Mouse (Mus musculus): ENCODE data around the gene Pin1rt1. TPM values are rescaled to one million over a fixed set of nuclear protein-coding genes. Genes with fewer than 3 reads are reported as not detected.

Gene Pin1rt1
- total RNA-seq, 1 experiment from 2014 or later, result not detected

- ATAC-seq (replicated peaks; ENCODE audit: insufficient number of reproducible peaks, low FRiP score, low TSS enrichment, poor library complexity, severe bottlenecking), result no peak
Observed at GRCm38 (mm10) chr2:104717827-104718226, 1.6 kb upstream of the Pin1rt1 start.

- ATAC-seq (replicated peaks; ENCODE audit: insufficient number of reproducible peaks, low FRiP score, low TSS enrichment, poor library complexity, severe bottlenecking), result no peak
Observed at GRCm38 (mm10) chr2:104717231-104717735, 1.1 kb upstream of the Pin1rt1 start.

DNA sequence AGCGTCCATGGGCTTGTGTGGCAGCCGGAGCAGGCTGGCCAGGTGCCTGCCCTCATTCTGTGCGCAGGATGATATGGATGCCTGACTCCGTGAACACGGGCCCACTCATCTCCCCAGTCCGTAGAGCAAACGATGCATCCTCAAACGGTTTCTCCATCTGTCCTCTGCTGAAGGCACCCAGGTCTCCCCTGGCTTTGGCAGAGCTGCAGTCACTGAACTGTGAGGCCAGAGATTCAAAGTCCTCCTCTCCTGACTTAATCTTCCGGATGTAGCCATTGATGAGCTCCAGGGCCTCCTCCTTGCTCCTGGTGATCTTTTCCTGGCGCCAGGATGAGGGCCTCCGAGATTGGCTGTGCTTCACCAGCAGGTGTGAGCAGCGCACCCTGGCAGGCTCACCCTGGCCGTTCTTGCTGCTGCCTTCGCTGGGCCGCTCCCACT lies 1.9 kb downstream of the Pin1rt1 start:
- ATAC-seq (replicated peaks; ENCODE audit: insufficient number of reproducible peaks, low FRiP score, low TSS enrichment, poor library complexity, severe bottlenecking), result no peak

DNA sequence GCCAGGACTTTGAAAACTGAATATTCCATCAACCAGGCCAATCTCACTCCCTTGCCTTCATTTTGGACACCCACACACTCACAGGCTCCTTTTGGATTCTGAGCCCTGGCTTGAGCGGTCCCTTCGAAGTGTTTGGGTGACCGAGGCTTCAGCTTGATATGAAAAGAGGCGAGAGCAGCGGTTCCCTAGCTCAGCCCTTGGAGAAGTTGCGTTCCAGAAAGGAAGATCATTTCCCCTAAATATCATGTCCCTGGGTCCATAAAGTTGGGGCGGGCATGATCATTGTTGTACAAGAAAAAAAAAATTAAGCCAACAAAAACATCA lies 3.7 kb downstream of the Pin1rt1 start:
- ATAC-seq (replicated peaks; ENCODE audit: insufficient number of reproducible peaks, low FRiP score, low TSS enrichment, poor library complexity, severe bottlenecking), result no peak

DNA sequence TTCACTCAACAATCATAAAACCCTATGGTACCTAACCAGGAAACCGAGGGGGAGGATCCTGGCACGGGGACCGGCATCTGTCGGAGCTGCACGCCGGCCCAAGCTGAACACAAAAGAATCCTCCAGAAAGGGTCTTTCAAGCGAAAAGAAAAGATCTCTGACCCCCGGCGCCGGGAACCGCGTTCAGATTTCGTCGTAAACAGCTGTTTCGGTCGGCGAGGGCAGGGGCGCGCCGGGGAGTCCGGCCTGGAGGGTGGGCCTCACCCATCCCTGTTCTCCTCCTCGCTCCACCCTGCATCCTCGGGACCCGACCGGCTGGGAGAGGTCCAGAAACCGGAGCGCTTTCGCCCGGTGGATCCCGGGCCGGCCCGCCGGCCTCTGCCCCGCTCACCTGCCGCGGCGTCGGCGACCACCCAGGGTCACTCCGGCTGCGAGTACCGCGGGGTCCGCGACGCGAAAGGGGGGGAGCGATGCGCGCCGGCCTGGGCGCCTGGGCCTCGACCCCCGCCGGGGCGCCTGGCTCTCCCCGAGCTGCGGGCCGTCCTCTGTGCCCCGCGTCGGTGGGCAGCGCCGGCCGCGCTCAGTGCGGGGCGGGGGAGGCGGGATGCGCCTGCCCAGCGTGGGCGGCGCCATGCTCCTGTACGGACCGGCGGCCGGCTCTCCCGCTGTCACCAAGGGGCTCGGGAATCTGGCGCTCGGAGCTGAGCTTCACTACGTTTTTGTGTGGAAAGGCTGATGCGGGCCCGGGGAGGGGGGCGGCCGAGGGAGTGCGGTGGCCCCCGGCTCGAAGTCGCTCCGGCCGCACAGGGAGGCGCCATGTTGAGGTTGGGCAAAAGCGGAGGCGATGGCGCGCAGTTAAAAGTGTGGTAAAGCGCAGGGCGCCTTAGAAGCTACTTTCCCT lies 4.3 kb downstream of the Pin1rt1 start, which contains the start of gene Tcp11l1:
TSS of gene Tcp11l1 (minus strand) at position 585 of the 901 bp plus-strand sequence.
- peak; percentile 50 for ATAC-seq (replicated peaks; ENCODE audit: insufficient number of reproducible peaks, low FRiP score, low TSS enrichment, poor library complexity, severe bottlenecking)

DNA sequence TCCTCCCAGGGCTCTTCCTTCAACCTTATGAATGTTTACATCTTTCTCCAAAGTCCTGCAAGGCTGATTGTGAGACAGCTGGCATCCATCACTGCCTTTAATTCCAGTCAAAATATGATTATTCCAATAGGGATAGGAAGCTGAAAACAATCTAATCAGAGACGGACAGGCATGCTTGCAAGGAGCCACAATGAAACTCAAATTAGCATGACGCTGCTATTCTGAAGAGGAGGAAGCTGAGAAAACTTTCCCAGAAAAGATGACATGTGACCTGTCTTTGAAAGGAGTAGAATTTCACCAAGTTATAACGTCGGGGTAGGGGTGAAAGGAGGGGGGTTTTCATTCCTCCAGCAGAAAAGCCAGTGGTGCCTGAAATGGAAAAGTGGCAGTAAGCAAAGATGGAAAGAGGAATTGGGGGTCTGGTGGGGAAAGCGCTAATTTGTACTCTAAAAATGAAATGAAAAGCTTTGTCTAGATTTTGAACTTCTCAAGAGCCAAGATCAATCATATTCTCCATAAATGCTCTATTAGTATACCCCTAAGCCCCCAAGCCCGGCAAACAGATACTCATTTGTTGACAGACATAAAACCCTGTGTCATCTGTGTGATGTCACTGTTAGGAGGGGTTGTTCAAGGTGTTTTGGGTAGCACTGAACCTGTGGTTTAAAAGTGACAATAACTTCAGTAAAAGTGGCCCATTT lies 5.4 kb downstream of the Pin1rt1 start:
- no peak for ATAC-seq (replicated peaks; ENCODE audit: insufficient number of reproducible peaks, low FRiP score, low TSS enrichment, poor library complexity, severe bottlenecking)

DNA sequence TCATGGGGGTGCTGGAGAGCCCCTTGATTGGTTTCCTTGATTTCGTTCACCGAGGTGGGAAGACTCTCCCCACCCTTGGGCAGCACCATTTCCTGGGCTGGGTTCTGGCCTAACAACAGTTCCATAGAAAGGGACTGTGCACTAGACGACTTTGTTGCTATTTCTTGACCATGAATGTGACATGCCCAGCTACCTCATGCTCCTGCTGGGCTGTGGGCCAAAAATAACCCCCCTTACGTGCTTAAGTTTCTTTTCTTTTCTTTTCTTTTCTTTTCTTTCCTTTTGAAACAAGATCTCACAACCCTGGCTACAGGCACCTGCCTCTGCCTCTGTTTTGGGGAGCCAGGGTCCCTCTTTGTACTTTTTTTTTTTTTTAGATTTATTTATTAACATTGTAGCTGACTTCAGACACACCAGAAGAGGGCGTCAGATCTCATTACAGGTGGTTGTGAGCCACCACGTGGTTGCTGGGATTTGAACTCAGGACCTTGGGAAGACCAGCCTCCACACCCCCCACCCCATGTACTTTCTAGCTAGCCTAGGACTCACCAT lies 6.3 kb downstream of the Pin1rt1 start:
- no peak for ATAC-seq (replicated peaks; ENCODE audit: insufficient number of reproducible peaks, low FRiP score, low TSS enrichment, poor library complexity, severe bottlenecking)

- ATAC-seq (replicated peaks; ENCODE audit: insufficient number of reproducible peaks, low FRiP score, low TSS enrichment, poor library complexity, severe bottlenecking), result no peak
Observed at GRCm38 (mm10) chr2:104704355-104704754, 11.8 kb downstream of the Pin1rt1 start.

- no peak for ATAC-seq (replicated peaks; ENCODE audit: insufficient number of reproducible peaks, low FRiP score, low TSS enrichment, poor library complexity, severe bottlenecking)
Observed at GRCm38 (mm10) chr2:104703158-104703557, 13.0 kb downstream of the Pin1rt1 start.

GRCm38 (mm10) chr2:104699659-104700058 lies 16.5 kb downstream of the Pin1rt1 start:
- no peak for ATAC-seq (replicated peaks; ENCODE audit: insufficient number of reproducible peaks, low FRiP score, low TSS enrichment, poor library complexity, severe bottlenecking)

- no peak for ATAC-seq (replicated peaks; ENCODE audit: insufficient number of reproducible peaks, low FRiP score, low TSS enrichment, poor library complexity, severe bottlenecking)
Observed at GRCm38 (mm10) chr2:104692551-104692950, 23.6 kb downstream of the Pin1rt1 start.

DNA sequence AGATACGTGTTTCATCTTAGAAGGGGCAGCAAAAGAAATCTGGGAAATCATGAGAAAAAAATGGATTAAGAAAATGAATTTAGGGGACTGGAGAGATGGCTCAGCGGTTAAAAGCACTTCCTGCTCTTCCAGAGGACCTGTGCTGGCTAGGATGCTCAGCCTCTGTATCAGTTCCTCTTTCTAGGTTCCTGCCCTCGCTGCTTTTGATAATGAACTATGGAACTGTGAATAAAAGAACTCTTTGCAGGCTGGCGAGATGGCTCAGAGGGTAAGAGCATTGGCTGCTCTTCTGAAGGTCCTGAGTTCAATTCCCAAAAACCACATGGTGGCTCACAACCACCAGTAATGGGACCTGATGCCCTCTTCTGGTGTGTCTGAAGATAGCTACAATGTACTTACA lies 25.5 kb downstream of the Pin1rt1 start:
- ATAC-seq (replicated peaks; ENCODE audit: insufficient number of reproducible peaks, low FRiP score, low TSS enrichment, poor library complexity, severe bottlenecking), result peak; percentile 59; the same call in 1 of the 2 replicates

DNA sequence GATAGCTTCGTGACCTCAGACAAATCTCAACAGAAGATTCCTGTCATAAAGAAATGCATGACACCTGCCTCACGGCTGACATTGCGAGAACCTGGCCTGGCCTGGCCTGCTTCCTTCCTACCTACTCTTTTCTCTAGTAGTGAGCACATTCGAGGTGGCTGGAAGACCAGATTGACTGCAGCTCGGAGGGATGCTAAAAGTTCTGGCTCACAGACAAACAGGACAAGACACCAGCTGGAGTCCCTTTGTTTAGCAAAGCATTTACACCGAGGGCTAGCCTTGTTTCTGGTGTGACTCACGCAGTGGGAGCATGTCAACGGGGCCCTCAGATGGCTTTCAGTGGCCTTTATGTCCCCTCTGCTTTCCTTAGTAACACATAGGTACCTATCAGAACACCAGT lies 27.5 kb downstream of the Pin1rt1 start:
- ATAC-seq (replicated peaks; ENCODE audit: insufficient number of reproducible peaks, low FRiP score, low TSS enrichment, poor library complexity, severe bottlenecking), result no peak

GRCm38 (mm10) chr2:104688321-104688720 lies 27.9 kb downstream of the Pin1rt1 start:
- no peak for ATAC-seq (replicated peaks; ENCODE audit: insufficient number of reproducible peaks, low FRiP score, low TSS enrichment, poor library complexity, severe bottlenecking)

DNA sequence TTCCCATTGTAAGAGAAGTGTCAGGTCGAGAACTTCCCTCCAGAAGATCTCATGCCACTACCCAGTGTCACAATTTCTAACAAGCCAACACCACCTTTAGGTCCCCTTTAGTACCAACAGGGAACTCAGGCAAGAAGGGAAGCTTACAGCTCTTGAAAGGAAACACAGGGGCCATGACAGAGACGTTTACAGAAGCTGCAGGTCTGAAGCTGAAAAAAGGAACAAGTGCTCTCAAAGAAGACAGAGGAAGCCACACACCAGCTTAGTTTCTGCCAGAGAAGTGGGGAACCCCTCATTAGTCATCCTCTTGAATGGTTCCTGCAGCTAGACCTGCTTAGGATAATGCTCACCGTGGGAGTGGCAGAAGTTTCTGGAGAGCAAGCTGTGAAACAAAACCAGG lies 28.9 kb downstream of the Pin1rt1 start:
- peak; percentile 69 for ATAC-seq (replicated peaks; ENCODE audit: insufficient number of reproducible peaks, low FRiP score, low TSS enrichment, poor library complexity, severe bottlenecking)

GRCm38 (mm10) chr2:104685418-104685817 lies 30.8 kb downstream of the Pin1rt1 start:
- ATAC-seq (replicated peaks; ENCODE audit: insufficient number of reproducible peaks, low FRiP score, low TSS enrichment, poor library complexity, severe bottlenecking), result peak; percentile 64

DNA sequence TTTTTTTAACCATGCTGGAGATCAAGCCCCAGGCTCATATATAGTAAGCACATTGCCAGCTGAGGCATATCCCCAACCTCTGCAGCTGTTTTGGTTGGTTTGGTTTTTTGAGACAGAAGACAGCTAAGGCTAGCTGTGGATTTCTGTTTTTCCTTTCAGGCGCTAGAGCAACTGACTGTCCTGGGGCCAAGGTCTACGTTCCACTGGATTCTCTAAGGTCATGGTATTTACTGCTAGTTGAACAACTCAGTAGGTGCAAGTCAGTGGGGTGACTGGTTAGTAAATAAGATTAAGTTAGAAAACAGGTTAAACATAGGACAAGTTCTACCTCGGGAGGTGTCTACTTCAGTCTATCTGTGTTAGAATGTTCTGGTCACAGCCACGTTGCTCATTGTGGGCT lies 31.4 kb downstream of the Pin1rt1 start:
- no peak for ATAC-seq (replicated peaks; ENCODE audit: insufficient number of reproducible peaks, low FRiP score, low TSS enrichment, poor library complexity, severe bottlenecking)

DNA sequence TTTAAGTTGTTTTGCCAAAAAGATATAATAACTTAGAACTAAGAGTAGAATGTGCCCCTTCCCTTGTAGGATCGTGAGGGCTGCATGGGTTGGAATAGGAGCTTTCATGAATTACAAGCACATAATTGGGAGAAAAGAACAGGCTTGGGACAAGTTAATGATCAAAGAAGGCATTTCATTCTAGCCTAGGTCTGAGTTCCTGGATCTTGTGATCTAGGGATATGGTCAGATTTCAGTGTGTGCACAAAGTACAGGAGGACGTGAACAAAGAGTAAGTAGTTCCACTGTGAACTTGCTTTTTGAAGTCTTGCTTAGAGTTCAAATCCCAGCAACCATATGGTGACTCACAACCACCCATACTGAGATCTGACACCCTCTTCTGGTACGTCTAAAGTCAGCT lies 38.9 kb downstream of the Pin1rt1 start:
- ATAC-seq (replicated peaks; ENCODE audit: insufficient number of reproducible peaks, low FRiP score, low TSS enrichment, poor library complexity, severe bottlenecking), result no peak

- ATAC-seq (replicated peaks; ENCODE audit: insufficient number of reproducible peaks, low FRiP score, low TSS enrichment, poor library complexity, severe bottlenecking), result no peak
Observed at GRCm38 (mm10) chr2:104671724-104672123, 44.5 kb downstream of the Pin1rt1 start.
